Comparison of ENCODE assay signal across 29 mouse cellular contexts in genomic region chr1:72293869-72294663, GRCm38 (mm10). TPM values are rescaled to one million over a fixed set of nuclear protein-coding genes. Genes with fewer than 3 reads are reported as not detected.
DNase-seq lines count a peak whose midpoint lies in the region; ATAC-seq and TF ChIP-seq lines count a peak whose summit lies in the region.
"Had no signal": no experiment of that assay in that cellular context is flagged by ENCODE, and none has a peak within 500 bp of the region (broad histone marks: within the 10 kb centered on the region; RNA-seq: fewer than 3 reads in every experiment).

No protein-coding gene starts in this region.

- no peak for DNase-seq in liver
- DNase-seq in kidney, postnatal 0 days (ENCODE audit: low spot score), result no peak
- peak; percentile 29 to 67 for DNase-seq in kidney, postnatal 4 days
- DNase-seq in cerebellum, postnatal 36 days, result no peak
- DNase-seq in left cerebral cortex, adult 8-10 months (ENCODE audit: low spot score in 2 of 2), result no peak
- no peak for DNase-seq in left cerebral cortex, adult 11 months (ENCODE audit: low spot score)
- DNase-seq: adrenal gland, postnatal 36 days; B cell, adult 2 months; cerebellum, adult 18-20 months; embryo, embryonic 11 days; gastrocnemius, postnatal 25 days; heart, adult 11 months; heart, postnatal 36 days; layer of hippocampus, postnatal 36 days; thymus, postnatal 4 days had no signal

- H3K27me3 ChIP-seq in liver, embryonic 16.5 days (ENCODE audit: control insufficient read depth, insufficient read depth, low read depth, low read length), result no peaks in the 10 kb centered on the region
- H3K27me3 ChIP-seq in intestine, postnatal 0 days (replicated peaks; ENCODE audit: control insufficient read depth, insufficient read depth, low read length), result no peaks in the 10 kb centered on the region
- no peaks in the 10 kb centered on the region for H3K27me3 ChIP-seq in kidney, postnatal 0 days (ENCODE audit: insufficient read depth, low read length)
- H3K27me3 ChIP-seq: embryonic facial prominence, embryonic 12.5 days; forebrain, embryonic 15.5 days; hindbrain, embryonic 12.5 days; limb, embryonic 12.5 days; lung, embryonic 15.5 days; neural tube, embryonic 12.5 days had no signal

- no peaks in the 10 kb centered on the region for H3K9me3 ChIP-seq in liver, embryonic 16.5 days (replicated peaks; ENCODE audit: control insufficient read depth, low read length)
- no peaks in the 10 kb centered on the region for H3K9me3 ChIP-seq in intestine, postnatal 0 days (ENCODE audit: control insufficient read depth)
- H3K9me3 ChIP-seq in kidney, postnatal 0 days (replicated peaks; ENCODE audit: low read length), result no peaks in the 10 kb centered on the region
- H3K9me3 ChIP-seq: embryonic facial prominence, embryonic 12.5 days; forebrain, embryonic 15.5 days; hindbrain, embryonic 12.5 days; limb, embryonic 12.5 days; lung, embryonic 15.5 days; midbrain, embryonic 10.5 days; neural tube, embryonic 12.5 days had no signal

- no peak for TF ChIP-seq CTCF in intestine, postnatal 0 days (IDR thresholded peaks at IDR 0.05; ENCODE audit: low read depth)
- TF ChIP-seq CTCF in kidney, postnatal 0 days (IDR thresholded peaks at IDR 0.05; ENCODE audit: low read depth), result peak; percentile 2; the same call in 1 of the 2 replicates

- H3K4me3 ChIP-seq in liver, embryonic 16.5 days (ENCODE audit: low read depth, low read length), result no peak overlapping the region
- H3K4me3 ChIP-seq in intestine, postnatal 0 days (ENCODE audit: low read depth, low read length), result no peak overlapping the region
- no peak overlapping the region for H3K4me3 ChIP-seq in kidney, postnatal 0 days (replicated peaks; ENCODE audit: low read depth, low read length)
- H3K4me3 ChIP-seq: embryonic facial prominence, embryonic 12.5 days; forebrain, embryonic 15.5 days; hindbrain, embryonic 12.5 days; limb, embryonic 12.5 days; lung, embryonic 15.5 days; midbrain, embryonic 10.5 days; myocyte; neural tube, embryonic 12.5 days had no signal

- no peak overlapping the region for H3K4me2 ChIP-seq in liver, embryonic 16.5 days (ENCODE audit: low read depth, low read length)
- no peak overlapping the region for H3K4me2 ChIP-seq in intestine, postnatal 0 days (replicated peaks; ENCODE audit: low read depth)
- no peak overlapping the region for H3K4me2 ChIP-seq in kidney, postnatal 0 days (ENCODE audit: low read length)
- H3K4me2 ChIP-seq: embryonic facial prominence, embryonic 12.5 days; forebrain, embryonic 15.5 days; heart, embryonic 11.5 days; hindbrain, embryonic 12.5 days; limb, embryonic 12.5 days; lung, embryonic 15.5 days; neural tube, embryonic 12.5 days had no signal

- no peaks in the 10 kb centered on the region for H3K36me3 ChIP-seq in liver, embryonic 16.5 days (ENCODE audit: control insufficient read depth, insufficient read depth)
- no peaks in the 10 kb centered on the region for H3K36me3 ChIP-seq in intestine, postnatal 0 days (ENCODE audit: control insufficient read depth, insufficient read depth)
- no peaks in the 10 kb centered on the region for H3K36me3 ChIP-seq in kidney, postnatal 0 days (ENCODE audit: insufficient read depth, low read length)
- H3K36me3 ChIP-seq: embryonic facial prominence, embryonic 12.5 days; limb, embryonic 12.5 days; lung, embryonic 15.5 days; midbrain, embryonic 10.5 days; neural tube, embryonic 12.5 days had no signal

- H3K27ac ChIP-seq in liver, embryonic 16.5 days (ENCODE audit: low read length), result no peak overlapping the region
- H3K27ac ChIP-seq in intestine, postnatal 0 days (ENCODE audit: low read depth, low read length), result no peak overlapping the region; the same call in 1 of the 2 replicates
- peak overlapping the region; percentile 2; the same call in 1 of the 2 replicates for H3K27ac ChIP-seq in kidney, postnatal 0 days
- H3K27ac ChIP-seq: embryonic facial prominence, embryonic 12.5 days; forebrain, embryonic 15.5 days; hindbrain, embryonic 12.5 days; hindbrain, postnatal 0 days; limb, embryonic 12.5 days; liver, embryonic 14.5 days; lung, embryonic 15.5 days; midbrain, embryonic 10.5 days; neural tube, embryonic 12.5 days had no signal

- 0 out of 2 replicates have a peak, but pooled peaks have one; percentile 43 for ATAC-seq in liver, embryonic 16.5 days (ENCODE audit: low read depth)
- peak; percentile 67 for ATAC-seq in intestine, postnatal 0 days
- no peak for ATAC-seq in kidney, postnatal 0 days (replicated peaks; ENCODE audit: low FRiP score, low read depth)
- ATAC-seq: forebrain, embryonic 15.5 days; hindbrain, postnatal 0 days had no signal

- H3K4me1 ChIP-seq in liver, embryonic 16.5 days (ENCODE audit: control insufficient read depth, low read depth, low read length), result no peaks in the 10 kb centered on the region
- H3K4me1 ChIP-seq in intestine, postnatal 0 days (replicated peaks; ENCODE audit: control insufficient read depth, insufficient read depth, low read length), result 0 out of 2 replicates have a peak, but pooled peaks cover 9% of the 10 kb centered on the region
- H3K4me1 ChIP-seq in kidney, postnatal 0 days (replicated peaks; ENCODE audit: insufficient read depth, low read length), result no peaks in the 10 kb centered on the region
- H3K4me1 ChIP-seq: embryonic facial prominence, embryonic 12.5 days; forebrain, embryonic 15.5 days; hindbrain, embryonic 12.5 days; limb, embryonic 12.5 days; lung, embryonic 15.5 days; midbrain, embryonic 10.5 days; neural tube, embryonic 12.5 days had no signal

- no peak overlapping the region for H3K9ac ChIP-seq in liver, embryonic 16.5 days (ENCODE audit: low read depth, low read length)
- H3K9ac ChIP-seq in intestine, postnatal 0 days (ENCODE audit: low read depth, low read length), result no peak overlapping the region
- H3K9ac ChIP-seq in kidney, postnatal 0 days (ENCODE audit: low read depth, low read length), result no peak overlapping the region
- H3K9ac ChIP-seq: embryonic facial prominence, embryonic 12.5 days; forebrain, embryonic 15.5 days; hindbrain, embryonic 12.5 days; limb, embryonic 12.5 days; liver, embryonic 14.5 days; lung, embryonic 15.5 days; neural tube, embryonic 12.5 days had no signal

- 41% methylated on average over 4 of the region's 4 CpGs for WGBS in liver, embryonic 16.5 days (ENCODE audit: insufficient replicate concordance)
- WGBS in intestine, postnatal 0 days, result 53% methylated on average over 4 of the region's 4 CpGs
- 60% methylated on average over 4 of the region's 4 CpGs for WGBS in kidney, postnatal 0 days

RNA-seq across cellular contexts. Expression of gene Tmem169, which starts 9.9 kb away (rescaled TPM):
- polyA plus RNA-seq in liver, embryonic 16.5 days (2015; fragmentation: Nextera tagmentation; extraction: Ambion mirVana), result 0.45 and 0.72 TPM in 2 replicates
- 1.3 TPM in 2 replicates for polyA plus RNA-seq in intestine, postnatal 0 days (2015; fragmentation: Nextera tagmentation; extraction: Ambion mirVana)
- 4.1 and 4.8 TPM in 2 replicates for polyA plus RNA-seq in kidney, postnatal 0 days (2015; fragmentation: Nextera tagmentation; extraction: Ambion mirVana)
- 10 to 100 TPM; 13.4 to 16.3 (median 14.8) TPM for total RNA-seq in left cerebral cortex, adult 8-10 months (2022)
- total RNA-seq: gastrocnemius, postnatal 25 days; heart, postnatal 36 days; megakaryocyte progenitor cell, adult 5-6 weeks had no signal

RNA-seq across cellular contexts. Expression of gene Pecr, which starts 10.0 kb away (rescaled TPM):
- 75.9 and 84.2 TPM in 2 replicates for polyA plus RNA-seq in liver, embryonic 16.5 days (2015; fragmentation: Nextera tagmentation; extraction: Ambion mirVana)
- polyA plus RNA-seq in intestine, postnatal 0 days (2015; fragmentation: Nextera tagmentation; extraction: Ambion mirVana), result 67.9 and 88.6 TPM in 2 replicates
- polyA plus RNA-seq in kidney, postnatal 0 days (2015; fragmentation: Nextera tagmentation; extraction: Ambion mirVana), result 82.0 and 87.8 TPM in 2 replicates
- 1 to 10 TPM; 6.0 to 9.5 (median 6.2) TPM for total RNA-seq in left cerebral cortex, adult 8-10 months (2022)

RNA-seq across cellular contexts. Expression of gene Xrcc5, which starts 13.2 kb away (rescaled TPM):
- polyA plus RNA-seq in liver, embryonic 16.5 days (2015; fragmentation: Nextera tagmentation; extraction: Ambion mirVana), result 14.0 and 14.9 TPM in 2 replicates
- polyA plus RNA-seq in intestine, postnatal 0 days (2015; fragmentation: Nextera tagmentation; extraction: Ambion mirVana), result 14.0 and 14.3 TPM in 2 replicates
- polyA plus RNA-seq in kidney, postnatal 0 days (2015; fragmentation: Nextera tagmentation; extraction: Ambion mirVana), result 48.9 and 53.2 TPM in 2 replicates
- total RNA-seq in left cerebral cortex, adult 8-10 months (2022), result 10 to 100 TPM; 19.3 to 22.2 (median 19.4) TPM

Comparison
In these comparisons a context has a peak if more than half of its experiments do, and no peak if none do; other contexts are left out.
1. DNase-seq: peak in kidney, postnatal 4 days (2 of 2); none in liver (single experiment), kidney, postnatal 0 days (single experiment), cerebellum, postnatal 36 days (0 of 2), left cerebral cortex, adult 8-10 months (0 of 2) and left cerebral cortex, adult 11 months (single experiment).